Mouse (Mus musculus) liver, adult 2 months (tissue): ENCODE measurements around the gene Plcb3.
A peak's percentile ranks its signal among the peaks of the same experiment; 100 is the strongest.

Experiments
- CTCF ChIP-seq: fragments of 200-500 bp; IDR thresholded peaks from 2 replicates; pipeline ENCODE4 v1.5.1; 2011; ENCODE audit warnings: low read depth, low read length, control low read depth
- POLR2A ChIP-seq: fragments of 200-500 bp; IDR thresholded peaks from 2 replicates; pipeline ENCODE4 v1.6.1; 2011; ENCODE audit warnings: low read length, control low read depth; ENCODE audit not compliant: insufficient read depth; ENCODE audit errors: extremely low read depth

GRCm38 (mm10) chr19:6941372-6942248 lies 34.7 kb downstream of the Plcb3 start, which contains the start of gene Bad:
- peak; percentile 2; the same call in 1 of the 2 replicates for TF ChIP-seq CTCF
- TF ChIP-seq POLR2A: peak; percentile 34; the same call in 1 of the 2 replicates
